Mouse (Mus musculus) heart, adult 2 months (tissue): Measurements from ENCODE around the gene Ptprn2.

ENCODE experiments used
- CTCF ChIP-seq: fragments of 200-600 bp; IDR thresholded peaks from 2 replicates; pipeline ENCODE4 v1.8.1; 2022; ENCODE audit warnings: antibody characterized with exemption, mild to moderate bottlenecking, moderate library complexity
- POLR2A ChIP-seq: fragments of 200-500 bp; IDR thresholded peaks from 2 replicates; pipeline ENCODE4 v1.6.1; 2011; ENCODE audit warnings: mild to moderate bottlenecking, low read depth, low read length, control low read depth; ENCODE audit not compliant: insufficient read depth

GRCm38 (mm10) chr12:117296792-117297191 is 811.3 kb downstream of the Ptprn2 start:
- no peak for TF ChIP-seq CTCF
- no peak for TF ChIP-seq POLR2A
